Mouse (Mus musculus) erythroid progenitor cell, adult 5-6 weeks (primary cell): ENCODE measurements around the gene Aurkb. TPM values are rescaled to one million over a fixed set of nuclear protein-coding genes. Genes with fewer than 3 reads are reported as not detected.
"Not testable (repeated sequence)": the region's sequence is repeated elsewhere in the genome, so short reads cannot be mapped to it uniquely, and the experiment has no call there.

ENCODE experiments used
- ATAC-seq: replicated peaks from 2 replicates; pipeline ENCODE4 v1.8.0; 2016; ENCODE audit warnings: moderate number of reproducible peaks, mild to moderate bottlenecking, moderate TSS enrichment, inconsistent platforms; ENCODE audit not compliant: poor library complexity, low FRiP score, severe bottlenecking
- total RNA-seq, 2 experiments: library from RNA; stranded (forward) in 1 of 2; stranded (reverse) in 1 of 2; fragments of 150-400 nt in 1 of 2; fragments of 186-747, 209-891 nt in 1 of 2; gene quantifications; 2 replicates each; pipeline versions ENCODE4 v1.2.3 to v1.2.4; 2015 to 2017; ENCODE audit warnings: low replicate concordance in 2 of 2

Aurkb gene
- total RNA-seq, 2 experiments from 2014 or later, result 403 to 422 TPM

DNA sequence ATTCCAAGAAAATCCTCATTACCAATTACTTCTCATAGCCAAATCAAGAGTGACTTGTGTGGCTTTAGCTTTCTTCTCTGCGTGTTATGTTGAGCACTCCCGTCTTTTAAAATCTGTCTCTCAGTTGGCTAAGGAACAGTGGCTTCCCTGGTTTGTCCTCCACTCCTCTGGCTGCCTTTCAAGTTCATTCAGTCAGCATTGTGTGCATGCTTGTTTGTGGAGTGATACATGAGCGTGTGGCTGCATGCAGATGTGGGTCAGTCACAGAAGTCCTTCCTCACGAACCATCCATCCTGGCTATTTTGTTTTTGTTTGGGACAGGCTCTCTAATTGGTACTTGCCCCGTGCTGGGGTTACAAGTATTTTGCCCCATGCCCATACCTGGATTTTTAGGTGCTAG, 31.1 kb downstream of the Aurkb start:
- no peak for ATAC-seq

- ATAC-seq, result no peak
Measured at GRCm38 (mm10) chr11:69077316-69077715, 31.9 kb downstream of the Aurkb start.

DNA sequence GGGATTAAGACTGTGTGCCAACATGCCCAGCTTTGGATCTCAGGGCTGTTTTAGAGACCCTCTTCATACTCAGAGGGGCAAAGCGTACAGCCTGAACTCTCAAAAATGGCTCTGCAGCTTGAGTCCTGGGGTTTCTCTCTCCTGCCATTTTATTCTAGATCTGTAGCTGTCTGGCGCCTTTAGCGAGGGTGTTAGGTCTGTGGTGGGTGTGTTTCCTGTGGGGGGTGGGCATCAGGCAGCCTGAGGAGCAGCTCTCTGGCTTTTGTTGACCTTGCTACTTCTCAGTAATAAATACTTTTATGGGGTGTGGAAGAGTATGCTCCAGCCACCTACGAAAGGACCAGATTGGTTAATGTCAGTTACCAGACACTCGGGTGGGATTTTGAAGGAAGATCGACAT, 32.6 kb downstream of the Aurkb start:
- no peak for ATAC-seq

DNA sequence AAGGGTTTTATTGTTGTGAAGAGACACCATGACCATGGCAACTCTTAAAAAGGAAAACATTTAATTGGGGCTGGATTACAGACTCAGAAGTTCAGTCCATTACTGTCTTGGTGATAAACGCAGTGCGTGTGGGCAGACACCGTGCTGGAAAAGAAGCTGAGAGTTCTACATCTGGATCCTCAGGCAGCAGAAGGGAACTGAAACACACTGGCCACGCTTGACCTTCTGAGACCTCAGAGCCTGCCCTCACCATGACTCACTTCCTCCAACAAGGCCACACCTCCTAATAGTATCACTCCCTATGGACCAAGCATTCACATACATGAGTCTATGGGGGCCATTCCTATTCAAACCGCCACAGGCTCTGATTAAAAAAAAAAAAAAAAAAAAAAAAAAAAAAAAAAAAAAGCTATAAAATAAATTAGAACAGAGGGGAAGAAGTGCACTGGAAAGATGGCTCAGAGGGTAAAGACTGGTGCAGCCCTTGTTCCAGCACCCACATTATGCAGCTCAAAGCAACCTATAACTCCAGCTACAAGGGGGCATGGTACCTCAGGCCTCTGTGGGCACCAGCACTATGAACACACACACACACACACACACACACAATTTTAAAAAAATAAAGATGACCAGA, 33.5 kb downstream of the Aurkb start:
- ATAC-seq, result no peak

DNA sequence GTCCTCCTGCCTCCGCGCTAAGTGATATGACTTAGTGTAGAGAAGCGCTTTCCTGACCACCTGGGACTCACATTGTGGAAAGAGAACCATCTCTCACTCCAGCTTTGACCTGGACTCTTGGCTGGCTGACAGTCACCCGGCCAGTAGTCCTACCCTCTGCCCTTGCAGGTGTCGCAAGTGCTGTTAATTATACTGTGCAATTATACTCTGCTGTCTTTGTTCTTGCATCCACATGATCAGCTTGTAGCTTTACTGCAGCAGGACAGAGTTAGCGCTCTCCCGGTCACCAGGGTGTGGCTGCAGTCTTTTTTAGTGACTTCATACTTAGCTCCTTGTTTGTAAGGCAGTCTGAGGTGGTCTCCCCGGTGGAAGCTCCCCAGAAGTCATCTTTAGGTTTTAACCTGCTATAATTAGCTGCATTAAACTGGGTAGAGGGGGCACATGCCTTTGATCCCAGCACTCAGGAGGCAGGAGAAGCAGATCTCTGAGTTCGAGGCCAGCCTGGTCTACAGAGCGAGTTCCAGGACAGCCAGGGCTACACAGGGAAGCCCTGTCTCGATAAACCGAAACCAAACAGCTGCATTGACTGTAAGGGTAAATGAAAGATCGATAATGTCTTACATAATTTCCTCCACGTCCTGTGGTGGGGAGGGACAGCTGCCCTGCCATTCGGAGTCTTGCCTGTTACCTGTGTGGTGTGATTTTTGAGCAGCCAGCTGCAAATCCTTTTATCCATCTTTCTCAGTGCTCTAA, 34.8 kb downstream of the Aurkb start:
- no peak for ATAC-seq

DNA sequence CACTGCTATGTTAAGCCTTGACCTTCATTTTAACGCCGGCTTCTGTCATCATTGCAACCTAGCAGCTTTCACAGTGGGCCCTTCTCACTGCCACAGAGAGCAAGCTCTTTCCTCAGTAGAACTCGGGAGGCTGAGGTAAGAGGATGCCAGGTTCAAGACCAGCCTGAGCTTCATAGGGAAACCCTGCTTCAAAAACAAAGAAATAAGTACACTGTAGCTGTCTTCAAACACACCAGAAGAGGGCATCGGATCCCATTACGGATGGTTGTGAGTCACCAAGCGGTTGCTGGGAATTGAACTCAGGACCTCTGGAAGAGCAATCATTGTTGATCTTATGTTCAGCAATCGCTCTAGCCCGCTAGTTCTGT, 35.4 kb downstream of the Aurkb start:
- ATAC-seq, result no peak

DNA sequence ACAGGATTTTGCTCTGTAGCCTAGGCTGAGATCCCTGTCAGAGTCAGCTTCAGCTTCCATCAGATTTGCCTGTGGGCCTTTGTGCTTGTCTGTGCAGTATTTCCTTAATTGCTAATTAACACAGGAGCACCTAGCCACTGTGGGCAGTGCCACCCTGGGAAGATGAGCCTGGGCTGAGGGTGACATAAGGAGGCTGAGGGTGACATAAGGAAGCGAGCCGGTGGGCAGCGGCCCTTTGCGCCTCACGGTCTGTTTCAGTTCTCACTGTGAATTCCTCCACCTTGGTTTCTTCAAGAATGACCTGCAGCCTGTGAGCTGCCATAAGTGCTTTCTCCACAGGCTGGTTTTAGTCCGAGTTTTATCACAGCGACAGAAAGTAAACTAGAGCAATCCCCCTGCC, 36.2 kb downstream of the Aurkb start:
- no peak for ATAC-seq

- ATAC-seq, result no peak
Measured at GRCm38 (mm10) chr11:69085608-69086007, 40.2 kb downstream of the Aurkb start.

DNA sequence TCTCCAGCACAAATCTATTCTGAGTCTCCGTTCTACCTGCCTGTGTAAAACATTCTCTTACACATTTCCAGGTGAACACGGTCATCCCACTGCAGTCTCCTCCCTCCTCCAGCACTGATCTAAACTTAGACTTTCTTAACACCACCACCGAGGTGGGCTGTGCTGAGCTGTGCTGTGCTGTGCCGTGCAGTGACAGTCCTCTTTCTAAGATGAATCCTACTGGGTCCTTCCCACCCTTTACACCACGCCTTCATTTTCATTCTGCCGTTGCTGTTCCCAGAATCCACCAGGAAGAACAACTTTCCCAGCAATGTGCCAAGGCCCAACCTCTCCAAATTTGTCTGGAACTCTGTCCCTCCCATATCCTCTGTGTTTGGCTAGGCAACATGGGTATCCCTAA, 40.9 kb downstream of the Aurkb start:
- ATAC-seq, result no peak

- ATAC-seq, result no peak
Measured at GRCm38 (mm10) chr11:69087082-69087481, 41.6 kb downstream of the Aurkb start.

- ATAC-seq, result no peak
Measured at GRCm38 (mm10) chr11:69087597-69087996, 42.1 kb downstream of the Aurkb start.

GRCm38 (mm10) chr11:69088103-69088855, 42.8 kb downstream of the Aurkb start, which contains the start of gene Vamp2:
TSS of gene Vamp2 (plus strand) at chr11:69088490.
- ATAC-seq, result peak; percentile 63

GRCm38 (mm10) chr11:69088856-69089615, 43.6 kb downstream of the Aurkb start:
- ATAC-seq, result peak; percentile 84

DNA sequence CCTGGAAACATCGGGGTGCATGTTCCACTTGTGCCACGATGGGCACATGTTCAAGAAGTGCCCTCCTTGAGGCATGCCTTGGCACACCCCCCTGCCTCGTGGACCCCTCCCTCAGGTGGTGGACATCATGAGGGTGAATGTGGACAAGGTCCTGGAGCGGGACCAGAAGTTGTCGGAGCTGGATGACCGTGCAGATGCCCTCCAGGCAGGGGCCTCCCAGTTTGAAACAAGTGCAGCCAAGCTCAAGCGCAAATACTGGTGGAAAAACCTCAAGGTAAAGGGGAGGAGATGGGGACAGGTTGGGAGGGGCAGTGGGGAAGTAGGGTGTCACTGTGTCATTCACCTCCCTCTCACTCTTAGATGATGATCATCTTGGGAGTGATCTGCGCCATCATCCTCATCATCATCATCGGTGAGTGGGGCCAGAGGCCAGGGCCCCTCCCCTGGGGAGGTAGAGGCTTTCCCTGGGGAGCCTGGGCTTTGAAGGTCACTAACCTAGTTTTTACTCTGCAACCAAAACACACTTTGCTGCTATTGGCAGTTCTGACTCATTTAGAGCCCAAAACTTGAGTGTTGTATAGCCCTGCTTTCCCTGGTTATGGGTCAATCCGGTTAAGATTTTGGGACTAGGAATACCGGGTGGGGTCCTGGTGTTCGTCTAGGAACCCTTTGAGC, 44.3 kb downstream of the Aurkb start:
- no peak; the same call in 1 of the 2 replicates for ATAC-seq

DNA sequence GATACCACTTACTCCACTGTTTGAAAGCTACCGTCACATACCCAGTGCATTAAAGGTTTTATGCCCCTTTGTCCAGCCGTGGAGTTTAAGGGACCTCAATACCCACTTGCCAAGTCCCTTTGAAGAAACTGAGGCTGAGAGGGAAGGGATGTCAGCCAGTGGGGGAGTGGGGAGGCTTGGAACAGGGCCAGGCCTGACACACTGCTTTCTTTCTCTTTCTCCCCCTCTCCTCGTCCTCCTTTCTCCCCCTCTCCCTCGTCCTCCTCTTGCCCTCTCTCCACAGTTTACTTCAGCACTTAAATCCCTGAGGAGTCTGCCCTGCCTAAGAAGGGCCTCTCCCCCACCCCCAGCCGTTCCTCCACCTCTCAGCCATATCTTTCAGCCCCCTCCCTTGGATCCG, 44.9 kb downstream of the Aurkb start:
- ATAC-seq, result no peak

GRCm38 (mm10) chr11:69091566-69092385, 46.3 kb downstream of the Aurkb start:
- no peak for ATAC-seq

DNA sequence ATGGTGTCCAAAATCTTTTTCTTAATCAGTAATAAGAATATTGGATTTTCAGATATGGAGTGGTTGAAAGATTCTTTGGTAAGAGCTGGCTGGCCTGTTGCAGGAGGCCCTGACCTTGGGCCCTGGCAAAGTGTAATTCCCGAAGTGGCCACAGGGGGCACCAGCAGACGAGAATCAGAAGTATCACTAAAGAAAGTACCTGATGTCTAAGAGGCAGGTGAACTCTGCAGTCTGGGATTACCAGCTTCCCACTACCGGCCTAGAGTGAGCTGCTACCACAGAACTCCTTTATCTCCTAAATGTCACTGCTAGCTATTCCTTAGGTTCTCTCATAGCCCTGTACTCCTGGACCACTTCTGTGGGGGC, 46.9 kb downstream of the Aurkb start:
- ATAC-seq, result no peak

DNA sequence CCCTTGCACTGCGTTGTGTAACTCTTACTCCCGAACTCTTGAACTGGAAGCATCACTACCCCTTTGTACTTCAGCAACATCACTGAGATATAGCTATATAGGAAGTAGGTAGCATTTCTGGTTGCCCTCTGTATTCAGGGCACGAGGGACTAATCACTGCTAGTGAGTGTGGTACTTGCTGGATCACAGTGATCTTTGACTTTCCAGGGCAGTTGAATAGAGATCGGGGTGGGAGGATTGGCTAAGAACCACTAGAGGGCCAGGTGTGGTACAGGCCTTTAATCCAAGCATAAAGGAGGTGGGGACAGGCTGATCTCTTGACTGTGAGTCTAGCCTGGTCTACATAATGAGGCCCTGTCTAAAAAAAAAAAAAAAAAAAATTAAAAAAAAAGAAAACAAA, 47.4 kb downstream of the Aurkb start:
- no peak for ATAC-seq

DNA sequence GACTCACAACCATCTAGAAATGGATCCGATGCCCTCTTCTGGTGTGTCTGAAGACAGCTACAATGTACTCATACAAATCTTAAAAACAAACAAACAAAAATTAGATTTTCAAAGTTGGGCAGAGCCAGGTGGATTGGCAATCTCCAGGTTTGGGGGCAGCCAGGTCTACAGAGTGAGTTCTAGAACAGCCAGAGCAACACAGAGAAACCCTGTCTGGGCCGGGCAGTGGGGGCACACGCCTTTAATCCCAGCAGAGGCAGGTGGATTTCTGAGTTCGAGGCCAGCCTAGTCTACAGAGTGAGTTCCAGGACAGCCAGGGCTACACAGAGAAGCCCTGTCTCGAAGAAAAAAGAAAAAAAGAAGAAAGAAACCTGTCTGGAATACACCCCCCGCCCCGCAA, 48.4 kb downstream of the Aurkb start:
- ATAC-seq, result not testable (repeated sequence)
